Mouse (Mus musculus) embryonic facial prominence, embryonic 11.5 days (tissue): ENCODE data around the gene Fam19a2. TPM values are rescaled to one million over a fixed set of nuclear protein-coding genes. Genes with fewer than 3 reads are reported as not detected.

ENCODE experiments used
- ATAC-seq: fragments of 200-750 bp; cut with Nextera tagmentation; replicated peaks from 2 replicates; pipeline ENCODE4 v1.8.0; 2017; ENCODE audit warnings: low read depth; ENCODE audit not compliant: insufficient number of reproducible peaks, low FRiP score, low TSS enrichment
- DNase-seq: peaks from one replicate; pipeline ENCODE4 v3.0.0-alpha.2; 2015; ENCODE audit warnings: low spot score
- H3K27ac ChIP-seq: fragments of 300-500 bp; sonication (generic); replicated peaks from 2 replicates; pipeline ENCODE4 v1.5.1; 2014; ENCODE audit warnings: mild to moderate bottlenecking, low read depth, low read length, control low read depth
- H3K27me3 ChIP-seq: fragments of 300-500 bp; sonication (generic); 2 replicates; pipeline ENCODE4 v1.6.1; 2014; ENCODE audit warnings: mild to moderate bottlenecking, low read length, moderate library complexity, mixed read lengths; ENCODE audit not compliant: control insufficient read depth, insufficient read depth
- H3K36me3 ChIP-seq: fragments of 300-500 bp; sonication (generic); replicated peaks from 2 replicates; pipeline ENCODE4 v1.6.1; 2014; ENCODE audit warnings: low read depth, mild to moderate bottlenecking, low read length, moderate library complexity, mixed read lengths; ENCODE audit not compliant: control insufficient read depth, insufficient read depth
- H3K4me1 ChIP-seq: fragments of 300-500 bp; sonication (generic); 2 replicates; pipeline ENCODE4 v1.6.1; 2014; ENCODE audit warnings: low read length, mixed read lengths; ENCODE audit not compliant: control insufficient read depth, insufficient read depth
- H3K4me2 ChIP-seq: fragments of 300-500 bp; sonication (generic); 2 replicates; pipeline ENCODE4 v1.6.1; 2014; ENCODE audit warnings: low read depth, mild to moderate bottlenecking, control low read depth, low read length, moderate library complexity
- H3K4me3 ChIP-seq: fragments of 300-500 bp; sonication (generic); 2 replicates; pipeline ENCODE4 v1.5.1; 2014; ENCODE audit warnings: low read depth, low read length, control low read depth
- H3K9ac ChIP-seq: fragments of 300-500 bp; sonication (generic); replicated peaks from 2 replicates; pipeline ENCODE4 v1.6.1; 2014; ENCODE audit warnings: mild to moderate bottlenecking, control low read depth, low read length
- H3K9me3 ChIP-seq: fragments of 300-500 bp; sonication (generic); replicated peaks from 2 replicates; pipeline ENCODE4 v1.6.1; 2016; ENCODE audit warnings: mild to moderate bottlenecking, low read length, inconsistent platforms, mixed read lengths; ENCODE audit not compliant: control insufficient read depth
- WGBS: fragments of 180-500 bp; shearing (Covaris S2); extraction: QIAGEN DNeasy Blood & Tissue Kit; methylation state at CpG from one replicate; pipeline ENCODE4 v1.1.7; 2014; 5-methylcytosine and 5-hydroxymethylcytosine counted together
- polyA plus RNA-seq: library from polyadenylated mRNA; unstranded; fragments of >200 nt; fragmentation: Nextera tagmentation; extraction: Ambion mirVana; gene quantifications from 2 replicates; pipeline ENCODE4 v1.2.1, GENCODE M21; 2014

Gene Fam19a2
- polyA plus RNA-seq, 1 experiment from 2014 or later, result 8.2 TPM

DNA sequence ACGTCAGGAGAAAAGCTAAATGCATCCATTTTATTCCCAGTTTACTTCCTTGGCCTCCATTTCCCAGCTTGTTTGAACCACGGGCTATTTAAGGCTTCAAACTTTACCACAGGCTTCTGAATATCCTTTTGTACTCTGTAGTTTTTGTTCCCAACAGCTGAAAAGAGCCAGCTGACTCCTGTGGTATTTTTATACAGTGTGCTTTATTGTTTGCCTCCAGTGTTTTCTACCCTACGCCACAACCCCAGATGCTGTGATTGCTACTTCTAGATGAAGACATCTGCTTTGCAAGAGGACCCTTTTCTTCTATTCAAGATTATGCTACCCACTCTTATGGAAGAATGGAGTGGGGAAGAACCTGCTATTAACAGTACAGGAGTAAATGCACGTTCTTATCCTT, 314.0 kb downstream of the Fam19a2 start:
- Histone ChIP-seq H3K4me2 (no peak overlapping the region), H3K4me1 (no peaks in the 10 kb centered on the region), H3K9me3 (no peaks in the 10 kb centered on the region), H3K4me3 (no peak overlapping the region), H3K27me3 (no peaks in the 10 kb centered on the region), H3K9ac (no peak overlapping the region), H3K27ac (no peak overlapping the region), H3K36me3 (no peaks in the 10 kb centered on the region)
- DNase-seq (no peak), ATAC-seq (no peak)
- WGBS, result 72% methylated on average over 4 of the region's 4 CpGs

DNA sequence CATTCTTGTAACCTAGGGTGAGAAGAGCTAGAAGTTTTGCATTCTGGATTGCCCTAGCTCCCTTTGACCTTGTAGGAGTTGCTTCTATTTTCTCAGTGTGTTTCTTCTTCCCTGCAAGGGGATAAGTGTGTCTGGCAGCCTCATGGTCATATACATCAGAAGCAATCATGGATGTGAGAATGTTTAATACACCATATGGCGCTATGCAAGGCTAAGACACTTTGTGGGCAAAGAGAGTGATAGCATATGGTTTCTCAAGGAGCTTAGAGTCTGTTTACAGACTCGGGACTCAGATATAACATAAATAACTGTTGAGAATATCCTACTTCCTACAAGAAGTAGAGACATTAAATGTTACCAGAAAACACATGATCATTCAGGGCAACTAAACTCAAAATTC, 315.2 kb downstream of the Fam19a2 start:
- H3K36me3 ChIP-seq, result no peaks in the 10 kb centered on the region
- no peak overlapping the region for H3K27ac ChIP-seq
- no peak overlapping the region for H3K4me3 ChIP-seq
- WGBS, result 79% methylated on average over 2 of the region's 2 CpGs
- H3K9ac ChIP-seq, result no peak overlapping the region
- ATAC-seq (no peak), DNase-seq (no peak)
- no peaks in the 10 kb centered on the region for H3K27me3 ChIP-seq
- no peaks in the 10 kb centered on the region for H3K4me1 ChIP-seq
- no peaks in the 10 kb centered on the region for H3K9me3 ChIP-seq
- no peak overlapping the region for H3K4me2 ChIP-seq

- Histone ChIP-seq H3K27me3 (no peaks in the 10 kb centered on the region), H3K9me3 (no peaks in the 10 kb centered on the region), H3K4me2 (no peak overlapping the region), H3K4me3 (no peak overlapping the region), H3K27ac (no peak overlapping the region), H3K4me1 (no peaks in the 10 kb centered on the region), H3K36me3 (no peaks in the 10 kb centered on the region), H3K9ac (no peak overlapping the region)
- no peak for DNase-seq
- ATAC-seq, result no peak
Observed at GRCm38 (mm10) chr10:123595043-123595442, 331.2 kb downstream of the Fam19a2 start.

GRCm38 (mm10) chr10:123597059-123597458, 333.3 kb downstream of the Fam19a2 start:
- no peaks in the 10 kb centered on the region for H3K36me3 ChIP-seq
- no peaks in the 10 kb centered on the region for H3K4me1 ChIP-seq
- 70% methylated on average over 3 of the region's 3 CpGs for WGBS
- no peak overlapping the region for H3K4me2 ChIP-seq
- H3K9me3 ChIP-seq, result no peaks in the 10 kb centered on the region
- no peak overlapping the region for H3K27ac ChIP-seq
- DNase-seq (no peak), ATAC-seq (no peak)
- H3K27me3 ChIP-seq, result no peaks in the 10 kb centered on the region
- H3K9ac ChIP-seq, result no peak overlapping the region
- no peak overlapping the region for H3K4me3 ChIP-seq

DNA sequence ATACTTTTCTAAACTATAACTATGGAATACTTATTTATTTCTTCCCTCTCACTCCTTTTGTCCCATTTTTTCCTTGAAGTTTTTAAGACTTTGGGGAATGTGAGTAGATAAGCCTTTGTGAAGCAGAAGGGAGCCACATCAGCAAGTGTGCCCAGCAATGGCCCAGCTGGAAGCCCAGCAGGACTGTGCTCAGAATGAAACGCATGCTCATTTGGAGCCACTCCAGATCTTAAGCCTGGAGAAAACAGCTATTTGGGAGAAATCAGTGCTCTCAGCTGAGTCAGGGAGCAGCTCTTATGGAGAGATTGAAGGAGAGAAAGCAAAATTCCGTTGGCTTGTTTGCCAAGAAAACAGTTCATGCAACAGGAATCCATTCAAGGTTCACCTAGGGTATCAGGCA, 341.9 kb downstream of the Fam19a2 start:
- Histone ChIP-seq H3K9me3 (no peaks in the 10 kb centered on the region), H3K36me3 (no peaks in the 10 kb centered on the region), H3K9ac (no peak overlapping the region), H3K27me3 (no peaks in the 10 kb centered on the region), H3K4me2 (no peak overlapping the region), H3K4me1 (no peaks in the 10 kb centered on the region), H3K27ac (no peak overlapping the region), H3K4me3 (no peak overlapping the region)
- WGBS, result 48% methylated on average over 2 of the region's 2 CpGs
- no peak for ATAC-seq
- no peak for DNase-seq

- H3K4me3 ChIP-seq, result no peak overlapping the region
- H3K27me3 ChIP-seq, result no peaks in the 10 kb centered on the region
- 76% methylated on average over 2 of the region's 2 CpGs for WGBS
- no peak overlapping the region for H3K27ac ChIP-seq
- no peaks in the 10 kb centered on the region for H3K4me1 ChIP-seq
- no peaks in the 10 kb centered on the region for H3K36me3 ChIP-seq
- H3K4me2 ChIP-seq, result no peak overlapping the region
- H3K9ac ChIP-seq, result no peak overlapping the region
- DNase-seq (no peak), ATAC-seq (0 out of 2 replicates have a peak, but pooled peaks have one; percentile 52)
- H3K9me3 ChIP-seq, result no peaks in the 10 kb centered on the region
Observed at GRCm38 (mm10) chr10:123626691-123627090, 362.9 kb downstream of the Fam19a2 start.

DNA sequence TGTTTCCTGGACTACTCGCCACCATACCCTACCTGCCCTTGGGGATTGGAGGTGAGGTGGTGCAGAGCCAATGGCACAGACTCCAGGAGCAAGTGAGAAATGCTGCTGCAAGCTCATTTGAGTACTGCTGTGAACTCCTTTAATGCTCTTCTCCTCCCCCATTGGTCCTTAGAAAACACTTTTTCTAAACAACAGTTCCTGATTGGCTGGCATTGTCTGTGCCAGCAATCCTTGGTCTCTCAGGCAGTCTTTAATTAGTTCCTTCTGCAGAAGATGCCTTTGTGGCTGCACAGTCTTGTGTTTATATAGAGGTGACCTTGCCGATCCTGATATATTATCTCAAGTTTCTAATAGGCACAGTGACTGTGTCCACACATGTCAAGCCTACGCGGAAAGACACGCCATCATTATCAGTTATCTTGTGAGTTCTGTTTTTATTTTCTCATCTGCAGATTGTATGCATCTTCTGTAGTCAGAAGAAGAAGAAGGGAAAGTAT, 365.5 kb downstream of the Fam19a2 start:
- Histone ChIP-seq H3K36me3 (no peaks in the 10 kb centered on the region), H3K4me1 (no peaks in the 10 kb centered on the region), H3K4me2 (no peak overlapping the region), H3K27ac (no peak overlapping the region), H3K9ac (no peak overlapping the region), H3K9me3 (no peaks in the 10 kb centered on the region), H3K4me3 (no peak overlapping the region), H3K27me3 (no peaks in the 10 kb centered on the region)
- DNase-seq, result peak; percentile 50
- peak; percentile 52 for ATAC-seq
- whole genome bisulfite sequencing, result 48% methylated on average over 5 of the region's 5 CpGs

DNA sequence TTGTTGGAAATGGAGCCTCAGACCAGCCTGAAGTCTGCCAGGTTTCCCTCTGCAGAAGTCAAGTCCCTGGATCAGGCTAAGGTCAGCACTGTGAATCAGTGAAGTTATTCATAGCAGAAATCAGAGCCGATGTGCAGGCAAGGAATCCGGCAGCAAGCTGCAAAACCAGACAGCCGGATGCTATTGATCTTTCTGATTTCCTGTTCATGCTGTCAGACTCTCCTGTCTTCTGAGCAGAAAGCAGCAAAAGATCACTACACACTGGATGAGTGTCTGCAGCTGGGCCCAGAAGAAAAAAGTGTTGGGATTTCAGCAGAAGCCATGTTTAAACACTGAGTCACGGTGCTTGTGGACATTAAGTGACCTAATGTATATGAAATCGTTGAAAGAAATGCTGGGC, 368.2 kb downstream of the Fam19a2 start:
- no peak overlapping the region for H3K4me3 ChIP-seq
- H3K9me3 ChIP-seq, result no peaks in the 10 kb centered on the region
- DNase-seq, result peak; percentile 33
- no peak overlapping the region for H3K9ac ChIP-seq
- no peak for ATAC-seq
- no peaks in the 10 kb centered on the region for H3K36me3 ChIP-seq
- H3K27me3 ChIP-seq, result no peaks in the 10 kb centered on the region
- WGBS, result 40% methylated on average over 5 of the region's 5 CpGs
- no peaks in the 10 kb centered on the region for H3K4me1 ChIP-seq
- H3K27ac ChIP-seq, result 0 out of 2 replicates have a peak overlapping the region, but pooled peaks have one; percentile 8
- H3K4me2 ChIP-seq, result no peak overlapping the region
